Mouse (Mus musculus): ENCODE measurements around the gene Arvcf. TPM values are rescaled to one million over a fixed set of nuclear protein-coding genes. Genes with fewer than 3 reads are reported as not detected.

The Arvcf gene
- polyA plus RNA-seq, 1 experiment from 2014 or later: 22.1 TPM

GRCm38 (mm10) chr16:18455407-18455806 lies 107.4 kb downstream of the Arvcf start:
- Histone ChIP-seq H3K9ac (no peak overlapping the region), H3K36me3 (peaks cover 4% of the 10 kb centered on the region; the same call in 1 of the 2 replicates), H3K9me3 (no peaks in the 10 kb centered on the region), H3K4me1 (replicated peaks) (peaks cover 19% of the 10 kb centered on the region), H3K27me3 (replicated peaks) (no peaks in the 10 kb centered on the region), H3K4me2 (replicated peaks) (no peak overlapping the region), H3K4me3 (replicated peaks) (no peak overlapping the region), H3K27ac (no peak overlapping the region)
- no peak for ATAC-seq
- WGBS: 83% methylated on average over 6 of the region's 6 CpGs

MicroRNAs within 50 kb of the gene (microRNA counts, 519-probe panel; counts per million panel counts)
- 2,900 counts per million, percentile 75 among the panel's probes with 10 or more counts for microRNA mmu-miR-185

Other genes with a start within 250 kb of the Arvcf start
- 4.1 and 4.7 TPM in 2 replicates for gene Rtn4r, start 220.5 kb upstream of the Arvcf start, polyA plus RNA-seq (2015; fragmentation: Nextera tagmentation; extraction: Ambion mirVana)
- not detected in 2 replicates for gene Ccdc188, start 130.3 kb upstream of the Arvcf start, polyA plus RNA-seq (2015; fragmentation: Nextera tagmentation; extraction: Ambion mirVana)
- gene Zdhhc8, start 113.0 kb upstream of the Arvcf start, polyA plus RNA-seq (2015; fragmentation: Nextera tagmentation; extraction: Ambion mirVana): 11.5 and 11.6 TPM in 2 replicates
- 102 and 107 TPM in 2 replicates for gene Trmt2a, start 99.5 kb upstream of the Arvcf start, polyA plus RNA-seq (2015; fragmentation: Nextera tagmentation; extraction: Ambion mirVana)
- 535 and 668 TPM in 2 replicates for gene Ranbp1, start 99.5 kb upstream of the Arvcf start, polyA plus RNA-seq (2015; fragmentation: Nextera tagmentation; extraction: Ambion mirVana)
- gene Gm49776, start 89.9 kb upstream of the Arvcf start, polyA plus RNA-seq (2015; fragmentation: Nextera tagmentation; extraction: Ambion mirVana): 3.3 TPM in 1 of 2 replicates, not detected in the other
- gene Dgcr8, start 58.9 kb upstream of the Arvcf start, polyA plus RNA-seq (2015; fragmentation: Nextera tagmentation; extraction: Ambion mirVana): 21.4 and 24.8 TPM in 2 replicates
- gene Tango2, start 79 bp upstream of the Arvcf start, polyA plus RNA-seq (2015; fragmentation: Nextera tagmentation; extraction: Ambion mirVana): 43.0 and 49.4 TPM in 2 replicates
- gene Txnrd2, start 78.2 kb downstream of the Arvcf start, polyA plus RNA-seq (2015; fragmentation: Nextera tagmentation; extraction: Ambion mirVana): 25.4 and 25.8 TPM in 2 replicates
- gene Comt, start 78.7 kb downstream of the Arvcf start, polyA plus RNA-seq (2015; fragmentation: Nextera tagmentation; extraction: Ambion mirVana): 89.5 and 97.1 TPM in 2 replicates
- gene Gnb1l, start 150.5 kb downstream of the Arvcf start, polyA plus RNA-seq (2015; fragmentation: Nextera tagmentation; extraction: Ambion mirVana): 13.8 and 14.0 TPM in 2 replicates
- gene Rtl10, start 150.7 kb downstream of the Arvcf start, polyA plus RNA-seq (2015; fragmentation: Nextera tagmentation; extraction: Ambion mirVana): 3.2 and 3.4 TPM in 2 replicates
- 0.23 and 0.49 TPM in 2 replicates for gene Tbx1, start 242.5 kb downstream of the Arvcf start, polyA plus RNA-seq (2015; fragmentation: Nextera tagmentation; extraction: Ambion mirVana)

Data from intestine, embryonic 15.5 days (tissue).